Mouse (Mus musculus): ENCODE measurements at regions not wholly inside any gene's neighbourhood (a gene's known extent, or its start where the extent isn't known, plus 50 kb on each side); places are given as distances from the start of the nearest gene placed in this dataset.

DNA sequence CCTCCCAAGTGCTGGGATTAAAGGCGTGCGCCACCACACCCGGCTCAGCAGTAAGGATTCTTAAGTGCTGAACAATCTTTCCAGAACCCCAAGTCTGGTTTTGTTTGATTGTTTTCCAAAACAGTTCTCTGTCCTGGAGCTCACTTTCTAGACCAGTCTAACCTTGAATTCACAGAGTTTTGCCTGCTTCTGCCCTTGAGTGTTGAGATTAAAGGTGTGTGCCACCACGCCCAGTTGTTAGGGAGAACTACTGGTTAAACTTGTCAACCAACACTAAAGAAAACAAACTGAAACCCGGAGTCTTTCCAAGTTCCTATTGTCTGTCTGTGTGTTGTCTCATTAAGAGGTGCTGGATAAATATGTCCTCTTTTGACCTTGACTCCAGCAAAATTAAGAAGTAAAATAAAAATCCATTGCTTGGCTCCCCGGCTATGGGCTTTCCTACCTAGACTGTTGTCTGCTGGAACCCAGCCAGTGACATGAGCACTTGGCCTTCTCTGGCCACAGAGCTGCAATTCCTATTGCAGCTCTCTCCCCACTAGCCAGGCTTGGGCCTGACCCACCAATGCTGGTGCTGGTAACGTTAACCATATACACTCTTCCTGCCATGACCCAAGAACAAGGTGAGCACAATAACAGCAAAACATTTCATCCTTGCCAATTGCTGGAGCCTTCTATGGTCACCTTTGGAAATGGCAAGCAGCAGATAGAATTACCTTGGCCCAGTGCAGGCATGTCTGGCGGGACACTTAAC, 51.1 kb upstream of the Klf9 start:
- DNase-seq (ENCODE audit: low read depth) = no peak

All from fibroblast of lung, adult 2 months (primary cell).